Mouse (Mus musculus) CD4-positive helper T cell, adult 2 months (primary cell): ENCODE results near the gene Cdk5.

Source experiments
- DNase-seq: peaks from one replicate; pipeline ENCODE4 v3.0.0-alpha.2; 2012; ENCODE audit warnings: low read depth, missing footprints, low spot score

The Cdk5 gene

GRCm38 (mm10) chr5:24428596-24428995, 5.3 kb upstream of the Cdk5 start:
- DNase-seq, result no peak

- DNase-seq, result no peak
These were observed 4.7 kb upstream of the Cdk5 start for GRCm38 (mm10) chr5:24427981-24428402.

- DNase-seq, result no peak
These were observed 3.9 kb upstream of the Cdk5 start for GRCm38 (mm10) chr5:24427285-24427633.

GRCm38 (mm10) chr5:24426556-24427284, 3.4 kb upstream of the Cdk5 start:
- no peak for DNase-seq

GRCm38 (mm10) chr5:24426037-24426432, 2.7 kb upstream of the Cdk5 start:
- DNase-seq, result no peak

GRCm38 (mm10) chr5:24425421-24426036, 2.2 kb upstream of the Cdk5 start:
- no peak for DNase-seq

GRCm38 (mm10) chr5:24424861-24425411, 1.6 kb upstream of the Cdk5 start:
- peak; percentile 95 for DNase-seq

- DNase-seq, result no peak
These were observed 863 bp upstream of the Cdk5 start for GRCm38 (mm10) chr5:24424004-24424781.

- no peak for DNase-seq
These were observed 2.9 kb downstream of the Cdk5 start for GRCm38 (mm10) chr5:24420381-24420780.

GRCm38 (mm10) chr5:24417587-24417986, 5.7 kb downstream of the Cdk5 start:
- no peak for DNase-seq

GRCm38 (mm10) chr5:24416222-24416736, 7.1 kb downstream of the Cdk5 start:
- peak; percentile 78 for DNase-seq

- no peak for DNase-seq
These were observed 9.4 kb downstream of the Cdk5 start for GRCm38 (mm10) chr5:24413938-24414337.

- DNase-seq, result no peak
These were observed 10.2 kb downstream of the Cdk5 start, which contains the start of gene Asic3 for GRCm38 (mm10) chr5:24413042-24413693. Gene Asic3 (plus strand): TSS chr5:24413392.

- DNase-seq, result no peak
These were observed 11.3 kb downstream of the Cdk5 start for GRCm38 (mm10) chr5:24412063-24412462.

GRCm38 (mm10) chr5:24409466-24409865, 13.9 kb downstream of the Cdk5 start:
- no peak for DNase-seq

GRCm38 (mm10) chr5:24408651-24409050, 14.7 kb downstream of the Cdk5 start:
- DNase-seq, result no peak

GRCm38 (mm10) chr5:24405389-24405876, 17.9 kb downstream of the Cdk5 start:
- DNase-seq, result no peak

- no peak for DNase-seq
These were observed 18.6 kb downstream of the Cdk5 start for GRCm38 (mm10) chr5:24404594-24405360.

- DNase-seq, result no peak
These were observed 21.4 kb downstream of the Cdk5 start for GRCm38 (mm10) chr5:24401969-24402368.

GRCm38 (mm10) chr5:24400911-24401605, 22.3 kb downstream of the Cdk5 start:
- DNase-seq, result no peak
